Mouse (Mus musculus) MEL (cell line): Measurements from ENCODE around the gene Als2. TPM values are rescaled to one million over a fixed set of nuclear protein-coding genes. Genes with fewer than 3 reads are reported as not detected.

Experiments used
- DNase-seq: peaks from one replicate; pipeline ENCODE4 v3.0.0; 2011; ENCODE audit warnings: low read depth, low spot score
- H3K27ac ChIP-seq: 2 replicates; pipeline ENCODE4 v1.5.1; 2012; ENCODE audit warnings: low read depth, mild to moderate bottlenecking, control low read depth, low read length, moderate library complexity; ENCODE audit not compliant: control insufficient read depth
- H3K27me3 ChIP-seq, 2 experiments: fragments of 150-350 bp in 1 of 2; sonication (generic) in 1 of 2; 2 replicates each; pipeline ENCODE4 v1.6.1; 2012; ENCODE audit warnings: low read length in 2 of 2, mild to moderate bottlenecking in 2 of 2, improper control_type of control experiment in 1 of 2, moderate library complexity in 1 of 2; ENCODE audit not compliant: insufficient read depth in 2 of 2, control insufficient read depth in 1 of 2
- H3K36me3 ChIP-seq, 2 experiments: 2 replicates each; pipeline ENCODE4 v1.6.1; 2012 to 2014; ENCODE audit warnings: low read length in 2 of 2, improper control_type of control experiment in 1 of 2, inconsistent platforms in 1 of 2, mild to moderate bottlenecking in 1 of 2; ENCODE audit not compliant: insufficient read depth in 2 of 2, control insufficient read depth in 1 of 2
- H3K4me1 ChIP-seq, 2 experiments: fragments of 150-350 bp in 1 of 2; sonication (generic) in 1 of 2; 2 replicates each; pipeline ENCODE4 v1.6.1; 2012; ENCODE audit warnings: low read length in 2 of 2, improper control_type of control experiment in 1 of 2, mild to moderate bottlenecking in 1 of 2; ENCODE audit not compliant: insufficient read depth in 2 of 2, control insufficient read depth in 1 of 2
- H3K4me3 ChIP-seq, 2 experiments: fragments of 150-350 bp in 1 of 2; sonication (generic) in 1 of 2; 2 replicates each; pipeline ENCODE4 v1.5.1; 2012; ENCODE audit warnings: low read depth in 2 of 2, low read length in 2 of 2, mild to moderate bottlenecking in 2 of 2, moderate library complexity in 2 of 2, control low read depth in 1 of 2, improper control_type of control experiment in 1 of 2; ENCODE audit not compliant: control insufficient read depth in 1 of 2, insufficient read depth in 1 of 2
- H3K79me2 ChIP-seq: 2 replicates; pipeline ENCODE4 v1.6.1; 2012; ENCODE audit warnings: mild to moderate bottlenecking, low read length, moderate library complexity; ENCODE audit not compliant: control insufficient read depth, poor library complexity, insufficient read depth
- H3K9ac ChIP-seq: 2 replicates; pipeline ENCODE4 v1.6.1; 2012; ENCODE audit warnings: low read depth, mild to moderate bottlenecking, control low read depth, low read length, moderate library complexity; ENCODE audit not compliant: control insufficient read depth, poor library complexity, severe bottlenecking
- H3K9me3 ChIP-seq: fragments of 150-350 bp; sonication (generic); replicated peaks from 2 replicates; pipeline ENCODE4 v1.6.1; 2012; ENCODE audit warnings: mild to moderate bottlenecking, low read length, improper control_type of control experiment, moderate library complexity; ENCODE audit not compliant: insufficient read depth
- BHLHE40 ChIP-seq: IDR thresholded peaks from 2 replicates; pipeline ENCODE4 v1.6.1; 2012; ENCODE audit warnings: low read depth, mild to moderate bottlenecking, inconsistent platforms, low read length, improper control_type of control experiment, borderline replicate concordance
- E2F4 ChIP-seq: IDR thresholded peaks from 2 replicates; pipeline ENCODE4 v1.6.1; 2011; ENCODE audit warnings: low read depth, low read length, improper control_type of control experiment, borderline replicate concordance
- ELF1 ChIP-seq: IDR thresholded peaks from 2 replicates; pipeline ENCODE4 v1.6.1; 2014; ENCODE audit warnings: low read depth, mild to moderate bottlenecking, inconsistent platforms, low read length, improper control_type of control experiment, moderate library complexity
- ETS1 ChIP-seq: IDR thresholded peaks from 2 replicates; pipeline ENCODE4 v1.6.1; 2012; ENCODE audit warnings: low read depth, mild to moderate bottlenecking, inconsistent platforms, low read length, improper control_type of control experiment, moderate library complexity
- HCFC1 ChIP-seq: IDR thresholded peaks from 2 replicates; pipeline ENCODE4 v1.6.1; 2012; ENCODE audit warnings: low read depth, mild to moderate bottlenecking, inconsistent platforms, low read length, improper control_type of control experiment, moderate library complexity
- JUND ChIP-seq: IDR thresholded peaks from 2 replicates; pipeline ENCODE4 v1.6.1; 2011; ENCODE audit warnings: low read depth, mild to moderate bottlenecking, improper control_type of control experiment, low read length
- MAZ ChIP-seq: IDR thresholded peaks from 2 replicates; pipeline ENCODE4 v1.6.1; 2012; ENCODE audit warnings: low read depth, mild to moderate bottlenecking, inconsistent platforms, low read length, improper control_type of control experiment
- MEF2A ChIP-seq: IDR thresholded peaks from 2 replicates; pipeline ENCODE4 v1.6.1; 2014; ENCODE audit warnings: low read depth, mild to moderate bottlenecking, inconsistent platforms, low read length, improper control_type of control experiment; ENCODE audit not compliant: poor library complexity, insufficient replicate concordance, severe bottlenecking; ENCODE audit errors: extremely low read depth
- MXI1 ChIP-seq: IDR thresholded peaks from 2 replicates; pipeline ENCODE4 v1.6.1; 2011; ENCODE audit warnings: mild to moderate bottlenecking, low read depth, low read length, improper control_type of control experiment
- MYC ChIP-seq: IDR thresholded peaks from 2 replicates; pipeline ENCODE4 v1.6.1; 2011; ENCODE audit warnings: low read depth, mild to moderate bottlenecking, low read length, improper control_type of control experiment, moderate library complexity
- NELFE ChIP-seq: IDR thresholded peaks from 2 replicates; pipeline ENCODE4 v1.6.1; 2011; ENCODE audit warnings: low read depth, low read length, improper control_type of control experiment
- POLR2A ChIP-seq, 2 experiments: IDR thresholded peaks; 2 replicates each; pipeline ENCODE4 v1.6.1; 2011 to 2012; ENCODE audit warnings: low read length in 2 of 2, mild to moderate bottlenecking in 2 of 2, control low read depth in 1 of 2, improper control_type of control experiment in 1 of 2, low read depth in 1 of 2, moderate library complexity in 1 of 2; ENCODE audit not compliant: control insufficient read depth in 1 of 2, insufficient read depth in 1 of 2, poor library complexity in 1 of 2
- POLR2AphosphoS2 ChIP-seq: IDR thresholded peaks from 2 replicates; pipeline ENCODE4 v1.6.1; 2011; ENCODE audit warnings: low read length, improper control_type of control experiment
- RAD21 ChIP-seq: IDR thresholded peaks from 2 replicates; pipeline ENCODE4 v1.6.1; 2011; ENCODE audit warnings: mild to moderate bottlenecking, low read depth, low read length, improper control_type of control experiment
- SIN3A ChIP-seq: IDR thresholded peaks from 2 replicates; pipeline ENCODE4 v1.6.1; 2012; ENCODE audit warnings: low read length, improper control_type of control experiment, inconsistent platforms
- SMC3 ChIP-seq: IDR thresholded peaks from 2 replicates; pipeline ENCODE4 v1.6.1; 2011; ENCODE audit warnings: low read depth, low read length, improper control_type of control experiment
- TBP ChIP-seq: IDR thresholded peaks from 2 replicates; pipeline ENCODE4 v1.8.0; 2011; ENCODE audit warnings: low read depth, low read length, improper control_type of control experiment
- UBTF ChIP-seq: IDR thresholded peaks from 2 replicates; pipeline ENCODE4 v1.6.1; 2012; ENCODE audit warnings: low read depth, mild to moderate bottlenecking, inconsistent platforms, low read length, improper control_type of control experiment, moderate library complexity, borderline replicate concordance; ENCODE audit not compliant: insufficient read depth
- USF2 ChIP-seq, 2 experiments: IDR thresholded peaks; 2 replicates each; pipeline ENCODE4 v1.6.1; 2011 to 2012; ENCODE audit warnings: improper control_type of control experiment in 2 of 2, low read length in 2 of 2, borderline replicate concordance in 1 of 2, inconsistent platforms in 1 of 2, low read depth in 1 of 2, mild to moderate bottlenecking in 1 of 2; ENCODE audit not compliant: insufficient read depth in 1 of 2
- ZKSCAN1 ChIP-seq: IDR thresholded peaks from 2 replicates; pipeline ENCODE4 v1.6.1; 2012; ENCODE audit warnings: low read depth, mild to moderate bottlenecking, inconsistent platforms, low read length, improper control_type of control experiment, moderate library complexity
- ZMIZ1 ChIP-seq: IDR thresholded peaks from 2 replicates; pipeline ENCODE4 v1.6.1; 2012; ENCODE audit warnings: low read depth, mild to moderate bottlenecking, inconsistent platforms, low read length, improper control_type of control experiment, moderate library complexity
- polyA plus RNA-seq, 2 experiments: library from polyadenylated mRNA; stranded (reverse) in 1 of 2; unstranded in 1 of 2; fragments of >175 nt in 1 of 2; fragments of >200 nt in 1 of 2; gene quantifications; 2 replicates each; pipeline versions ENCODE4 v1.2.1 to v1.2.4; 2012; ENCODE audit warnings: low replicate concordance in 2 of 2, low read depth in 1 of 2; ENCODE audit not compliant: insufficient read length in 2 of 2, insufficient read depth in 1 of 2, missing spikeins in 1 of 2
- total RNA-seq: library from RNA; depleted of rRNA; stranded (reverse); fragments of 300-350 nt; gene quantifications from 2 replicates; pipeline ENCODE4 v1.2.3, GENCODE M21; 2012

Gene Als2
- total and polyA plus RNA-seq, 3 experiments: 7.4 to 8.5 TPM; not detected in 1

DNA sequence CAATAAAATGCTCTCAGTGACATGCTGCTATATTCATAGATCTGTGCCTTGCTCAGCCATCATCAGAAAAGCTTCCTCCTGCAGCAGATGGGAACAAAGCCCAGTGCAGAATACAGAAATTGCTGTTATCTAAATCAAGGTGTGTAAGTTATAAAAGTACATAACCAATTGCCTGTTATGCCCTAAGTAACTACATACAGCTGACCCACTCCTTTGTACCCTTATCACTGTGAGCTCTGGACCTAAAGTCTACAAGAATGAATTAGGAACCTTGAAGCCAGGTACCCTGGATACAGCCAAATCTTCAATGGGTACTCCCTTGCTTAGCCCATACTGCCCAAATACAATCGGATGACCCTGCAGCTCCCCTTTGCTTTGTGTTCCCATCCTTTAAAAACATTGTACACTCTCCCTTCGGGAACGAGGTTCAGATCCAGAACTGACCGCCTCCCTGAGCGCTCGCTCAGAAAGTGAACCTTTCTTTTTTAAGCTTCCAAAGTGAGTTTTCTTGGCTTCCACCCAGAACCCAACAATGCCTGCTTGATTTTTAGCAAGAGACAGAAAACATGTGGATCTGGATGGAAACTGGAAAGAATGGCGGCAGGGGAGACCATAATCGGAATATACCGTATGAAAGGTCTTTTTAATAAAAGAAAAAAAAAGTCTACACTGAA lies 70.7 kb downstream of the Als2 start:
- peaks cover 0 to under 1% of the 10 kb centered on the region in 2 experiments; a peak in 2 of 4 replicates for H3K36me3 ChIP-seq
- peaks cover 0 to under 1% of the 10 kb centered on the region in 2 experiments; a peak in 1 of 4 replicates for H3K4me1 ChIP-seq
- no peak overlapping the region for H3K9ac ChIP-seq
- H3K27ac ChIP-seq: no peak overlapping the region
- no peaks in the 10 kb centered on the region for H3K27me3 ChIP-seq
- no peak for DNase-seq
- no peaks in the 10 kb centered on the region for H3K9me3 ChIP-seq
- TF ChIP-seq MEF2A (no peak), HCFC1 (no peak), TBP (no peak), ETS1 (no peak), NELFE (no peak)
- H3K79me2 ChIP-seq: no peaks in the 10 kb centered on the region
- no peak overlapping the region for H3K4me3 ChIP-seq

- Histone ChIP-seq H3K9me3 (no peaks in the 10 kb centered on the region), H3K36me3 (no peaks in the 10 kb centered on the region), H3K27ac (no peak overlapping the region), H3K4me3 (no peak overlapping the region), H3K9ac (no peak overlapping the region), H3K79me2 (no peaks in the 10 kb centered on the region), H3K27me3 (no peaks in the 10 kb centered on the region), H3K4me1 (no peaks in the 10 kb centered on the region; a peak in 1 of 4 replicates)
- TF ChIP-seq SMC3: no peak
- TF ChIP-seq UBTF: no peak
- TF ChIP-seq POLR2AphosphoS2: no peak
- TF ChIP-seq MXI1: no peak
- no peak for TF ChIP-seq SIN3A
- no peak for TF ChIP-seq POLR2A (IDR thresholded peaks at IDR 0.05; ENCODE audit: control insufficient read depth in 1 of 2, insufficient read depth in 1 of 2, low read depth in 1 of 2, low read length in 2 of 2, poor library complexity in 1 of 2)
- no peak for TF ChIP-seq ETS1
- TF ChIP-seq MAZ: no peak
- no peak for TF ChIP-seq ZMIZ1
- TF ChIP-seq RAD21: no peak
- TF ChIP-seq BHLHE40: no peak
- no peak for TF ChIP-seq MYC
- TF ChIP-seq ELF1: no peak
- TF ChIP-seq USF2 (IDR thresholded peaks at IDR 0.05; ENCODE audit: borderline replicate concordance in 1 of 2, insufficient read depth in 1 of 2, low read depth in 1 of 2, low read length in 2 of 2): no peak
- TF ChIP-seq HCFC1: no peak
- TF ChIP-seq JUND: no peak
- TF ChIP-seq E2F4: no peak
- TF ChIP-seq TBP: no peak
- TF ChIP-seq ZKSCAN1: no peak
- no peak for DNase-seq
Measured at GRCm38 (mm10) chr1:59163918-59164317, 73.1 kb downstream of the Als2 start.
